Mouse (Mus musculus): ENCODE results near the gene Catspere2.
A peak's percentile ranks its signal among the peaks of the same experiment; 100 is the strongest.
"Not testable (repeated sequence)": the region's sequence is repeated elsewhere in the genome, so short reads cannot be mapped to it uniquely, and the experiment has no call there.

Catspere2 gene

GRCm38 (mm10) chr1:177983024-177983450 lies at the start of gene Catspere2:
Gene Catspere2, plus strand, starts transcription at chr1:177983423.
- peak; percentile 98 to 99 for DNase-seq (ENCODE audit: low spot score in 2 of 2)

- DNase-seq (ENCODE audit: low spot score in 2 of 2): not testable (repeated sequence)
Measured at GRCm38 (mm10) chr1:177940422-177940977, 42.7 kb upstream of the Catspere2 start.

- no peak for DNase-seq (ENCODE audit: low spot score in 2 of 2)
Measured at GRCm38 (mm10) chr1:177981276-177981675, 1.9 kb upstream of the Catspere2 start.

GRCm38 (mm10) chr1:177983582-177983981 lies 359 bp downstream of the Catspere2 start:
- peak in 1 of 2 experiments; percentile 32 for DNase-seq (ENCODE audit: low spot score in 2 of 2)

- DNase-seq (ENCODE audit: low spot score in 2 of 2): no peak
Measured at GRCm38 (mm10) chr1:177984206-177984605, 983 bp downstream of the Catspere2 start.

GRCm38 (mm10) chr1:177987476-177987875 lies 4.3 kb downstream of the Catspere2 start:
- DNase-seq (ENCODE audit: low spot score in 2 of 2): not testable (repeated sequence)

GRCm38 (mm10) chr1:178072798-178073197 lies 89.6 kb downstream of the Catspere2 start:
- peak; percentile 7 to 24 for DNase-seq (ENCODE audit: low spot score in 2 of 2)

GRCm38 (mm10) chr1:178097865-178098264 lies 114.6 kb downstream of the Catspere2 start:
- not testable (repeated sequence) for DNase-seq (ENCODE audit: low spot score in 2 of 2)

GRCm38 (mm10) chr1:178108514-178108913 lies 125.3 kb downstream of the Catspere2 start:
- not testable (repeated sequence) for DNase-seq (ENCODE audit: low spot score in 2 of 2)

- not testable (repeated sequence) for DNase-seq (ENCODE audit: low spot score in 2 of 2)
Measured at GRCm38 (mm10) chr1:178122236-178122635, 139.0 kb downstream of the Catspere2 start.

GRCm38 (mm10) chr1:178134288-178134687 lies 151.1 kb downstream of the Catspere2 start:
- no peak for DNase-seq (ENCODE audit: low spot score in 2 of 2)

- not testable (repeated sequence) for DNase-seq (ENCODE audit: low spot score in 2 of 2)
Measured at GRCm38 (mm10) chr1:178146513-178146912, 163.3 kb downstream of the Catspere2 start.

GRCm38 (mm10) chr1:178146915-178147314 lies 163.7 kb downstream of the Catspere2 start:
- not testable (repeated sequence) for DNase-seq (ENCODE audit: low spot score in 2 of 2)

GRCm38 (mm10) chr1:178182251-178182650 lies 199.0 kb downstream of the Catspere2 start:
- no peak for DNase-seq (ENCODE audit: low spot score in 2 of 2)

GRCm38 (mm10) chr1:178185591-178185990 lies 202.4 kb downstream of the Catspere2 start:
- DNase-seq (ENCODE audit: low spot score in 2 of 2): no peak

- DNase-seq (ENCODE audit: low spot score in 2 of 2): peak; percentile 87 to 95
Measured at GRCm38 (mm10) chr1:178187216-178187791, 204.1 kb downstream of the Catspere2 start, which contains the start of gene Desi2. Gene Desi2, plus strand, starts transcription at chr1:178187417.

- DNase-seq (ENCODE audit: low spot score in 2 of 2): peak in 1 of 2 experiments; percentile 81
Measured at GRCm38 (mm10) chr1:178187810-178188209, 204.6 kb downstream of the Catspere2 start.

- DNase-seq (ENCODE audit: low spot score in 2 of 2): peak; percentile 10 to 11
Measured at GRCm38 (mm10) chr1:178188386-178188785, 205.2 kb downstream of the Catspere2 start.

- DNase-seq (ENCODE audit: low spot score in 2 of 2): no peak
Measured at GRCm38 (mm10) chr1:178205701-178206325, 222.6 kb downstream of the Catspere2 start.

GRCm38 (mm10) chr1:178207856-178208255 lies 224.6 kb downstream of the Catspere2 start:
- DNase-seq (ENCODE audit: low spot score in 2 of 2): not testable (repeated sequence)

GRCm38 (mm10) chr1:178209966-178210365 lies 226.7 kb downstream of the Catspere2 start:
- DNase-seq (ENCODE audit: low spot score in 2 of 2): no peak

- DNase-seq (ENCODE audit: low spot score in 2 of 2): no peak
Measured at GRCm38 (mm10) chr1:178217157-178217556, 233.9 kb downstream of the Catspere2 start.

GRCm38 (mm10) chr1:178218305-178218704 lies 235.1 kb downstream of the Catspere2 start:
- no peak for DNase-seq (ENCODE audit: low spot score in 2 of 2)
